Mouse (Mus musculus): ENCODE measurements around the gene Mtrr.

- TF ChIP-seq POLR2A (IDR thresholded peaks at IDR 0.05; ENCODE audit: low read depth, low read length) (no peak), CTCF (IDR thresholded peaks at IDR 0.05; ENCODE audit: extremely low read depth, insufficient read length, insufficient replicate concordance, low read depth, low read length) (no peak)
Measured at GRCm38 (mm10) chr13:68574398-68574797, 7.6 kb downstream of the Mtrr start.

All from small intestine, adult 2 months (tissue).